Mouse (Mus musculus): ENCODE measurements around the gene Ccdc85c.
A peak's percentile ranks its signal among the peaks of the same experiment; 100 is the strongest.

The Ccdc85c gene

GRCm38 (mm10) chr12:108274661-108275507 is at the start of gene Ccdc85c:
Gene Ccdc85c, minus strand, starts transcription at chr12:108275425.
- DNase-seq (ENCODE audit: low spot score in 2 of 2), result peak in 1 of 2 experiments; percentile 69

GRCm38 (mm10) chr12:108320096-108320495 is 44.9 kb upstream of the Ccdc85c start:
- DNase-seq (ENCODE audit: low spot score in 2 of 2), result no peak

DNA sequence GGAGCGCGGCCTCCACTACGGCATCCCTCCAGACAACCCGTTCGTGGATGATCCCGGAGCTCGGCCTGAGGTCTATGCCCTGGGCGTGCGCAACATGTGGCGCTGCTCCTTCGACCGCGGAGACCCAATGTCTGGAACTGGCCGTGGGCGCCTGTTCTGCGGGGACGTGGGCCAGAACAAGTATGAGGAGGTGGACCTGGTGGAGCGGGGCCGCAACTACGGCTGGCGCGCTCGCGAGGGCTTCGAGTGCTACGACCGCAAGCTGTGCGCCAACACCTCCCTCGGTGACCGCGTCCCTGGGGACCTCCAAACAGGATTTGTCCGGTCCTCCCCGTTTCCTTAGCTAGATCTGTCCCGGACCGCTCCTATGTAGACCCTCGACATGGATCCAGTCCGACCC is 43.3 kb upstream of the Ccdc85c start:
- no peak for DNase-seq (ENCODE audit: low spot score in 2 of 2)

GRCm38 (mm10) chr12:108317826-108318430 is 42.7 kb upstream of the Ccdc85c start:
- no peak for DNase-seq (ENCODE audit: low spot score in 2 of 2)

- DNase-seq (ENCODE audit: low spot score in 2 of 2), result no peak
These were observed 42.0 kb upstream of the Ccdc85c start for GRCm38 (mm10) chr12:108317201-108317738.

DNA sequence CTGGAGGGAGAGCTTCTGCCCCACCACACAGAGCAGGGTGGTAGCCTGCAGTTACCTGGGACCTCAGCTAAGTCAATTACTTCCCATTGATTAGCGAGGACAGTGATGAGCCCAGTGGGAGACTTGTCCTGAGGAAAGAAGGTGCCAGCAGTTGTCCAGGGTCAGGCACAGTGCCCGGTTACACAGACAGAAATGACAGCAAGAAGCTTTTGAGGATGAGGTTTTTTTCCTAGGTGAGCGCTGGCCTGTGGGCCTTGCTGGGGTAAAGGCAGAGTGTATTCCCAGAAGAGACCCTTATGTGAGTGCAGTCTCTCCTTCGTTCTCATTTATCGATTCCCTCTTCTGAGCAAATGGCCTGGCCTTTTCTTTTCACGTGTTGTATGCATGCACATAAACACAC is 41.4 kb upstream of the Ccdc85c start:
- no peak for DNase-seq (ENCODE audit: low spot score in 2 of 2)

DNA sequence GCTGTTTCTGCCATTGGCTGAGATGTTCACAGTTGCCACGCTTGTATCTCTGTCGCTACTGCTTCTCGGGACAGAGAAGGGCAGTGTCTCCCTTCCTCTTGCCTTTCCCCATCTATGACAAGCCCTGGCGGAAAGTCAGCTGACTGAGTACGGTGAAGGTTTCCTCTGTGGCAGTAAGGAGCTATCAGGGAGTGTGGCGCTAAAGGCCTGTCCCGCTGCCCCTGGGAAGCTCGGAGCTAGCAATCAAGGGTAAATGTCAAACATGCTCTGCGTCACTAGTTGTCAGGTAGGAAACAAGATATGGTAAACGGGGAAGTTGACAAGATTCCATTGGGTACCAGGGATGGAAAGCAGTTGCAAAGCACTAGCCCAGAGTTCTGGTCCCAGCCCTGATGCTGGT is 40.6 kb upstream of the Ccdc85c start:
- DNase-seq (ENCODE audit: low spot score in 2 of 2), result no peak

DNA sequence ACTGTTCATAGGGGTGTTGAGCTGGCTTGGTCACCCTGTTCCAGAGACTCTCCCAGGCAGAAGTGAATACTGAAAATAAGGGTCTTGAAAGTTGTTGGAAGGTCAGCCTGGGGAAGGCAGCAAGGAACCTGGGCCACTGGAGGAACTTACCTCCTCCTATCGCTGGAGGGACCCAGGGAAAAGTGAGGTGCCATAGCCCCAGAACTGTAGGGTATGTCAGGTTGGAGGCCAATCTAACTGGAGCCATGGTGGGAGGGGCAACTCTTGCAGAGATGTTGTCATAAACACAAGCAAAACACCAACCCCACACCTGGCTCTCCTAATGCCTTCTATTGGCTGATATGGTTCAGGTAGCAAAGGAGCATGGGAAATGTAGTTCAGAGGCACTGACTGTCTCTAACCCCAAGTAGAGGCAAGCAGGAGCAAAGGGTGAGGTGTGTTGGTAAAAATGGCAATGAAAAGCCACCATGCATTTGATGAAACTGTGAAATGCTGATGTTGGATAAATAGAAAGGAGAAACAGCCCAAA is 38.1 kb upstream of the Ccdc85c start:
- no peak for DNase-seq (ENCODE audit: low spot score in 2 of 2)

DNA sequence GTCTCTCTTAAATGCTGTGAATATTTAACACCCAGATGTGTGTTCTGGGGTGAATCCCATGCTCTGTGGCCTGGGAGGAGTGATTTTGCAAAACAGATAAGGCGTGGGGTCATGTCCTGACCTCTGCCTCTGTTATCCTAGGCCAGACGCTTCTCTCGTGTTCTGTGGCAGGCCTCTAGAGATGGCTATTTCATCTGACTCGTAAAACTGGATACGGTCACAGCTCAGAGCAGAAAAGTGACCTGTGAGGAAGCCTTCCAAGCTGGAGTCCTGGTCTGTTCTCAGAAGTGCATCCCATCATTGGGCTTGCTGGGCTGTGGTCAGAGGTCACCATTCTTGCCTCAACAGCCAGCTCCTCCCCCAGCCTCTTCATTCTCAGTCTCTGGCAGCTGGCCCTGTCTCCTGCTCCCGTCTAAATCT is 37.2 kb upstream of the Ccdc85c start:
- no peak for DNase-seq (ENCODE audit: low spot score in 2 of 2)

GRCm38 (mm10) chr12:108311741-108312290 is 36.6 kb upstream of the Ccdc85c start:
- no peak for DNase-seq (ENCODE audit: low spot score in 2 of 2)

GRCm38 (mm10) chr12:108310456-108311027 is 35.3 kb upstream of the Ccdc85c start:
- no peak for DNase-seq (ENCODE audit: low spot score in 2 of 2)

DNA sequence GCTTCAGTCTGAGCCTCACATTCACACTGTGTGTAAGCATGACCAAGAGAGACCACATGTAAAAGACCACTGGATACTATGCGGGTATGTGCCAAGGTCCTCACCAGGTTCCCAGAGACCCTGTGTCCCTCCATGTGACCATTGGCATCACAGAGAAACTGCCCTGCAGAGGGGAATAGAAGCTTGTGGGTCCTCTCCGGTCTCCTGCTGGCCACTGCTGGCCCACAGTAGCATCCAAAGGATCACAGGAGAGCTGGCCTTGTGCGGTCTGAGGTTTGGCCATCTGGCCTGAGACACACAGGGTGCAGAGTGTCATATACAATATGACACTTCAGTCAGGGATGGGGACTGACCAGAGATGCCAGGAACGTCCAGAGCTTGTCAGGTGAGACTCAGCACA is 34.8 kb upstream of the Ccdc85c start:
- DNase-seq (ENCODE audit: low spot score in 2 of 2), result no peak

GRCm38 (mm10) chr12:108309116-108309794 is 34.0 kb upstream of the Ccdc85c start:
- DNase-seq (ENCODE audit: low spot score in 2 of 2), result no peak

GRCm38 (mm10) chr12:108308363-108308856 is 33.2 kb upstream of the Ccdc85c start:
- no peak for DNase-seq (ENCODE audit: low spot score in 2 of 2)

DNA sequence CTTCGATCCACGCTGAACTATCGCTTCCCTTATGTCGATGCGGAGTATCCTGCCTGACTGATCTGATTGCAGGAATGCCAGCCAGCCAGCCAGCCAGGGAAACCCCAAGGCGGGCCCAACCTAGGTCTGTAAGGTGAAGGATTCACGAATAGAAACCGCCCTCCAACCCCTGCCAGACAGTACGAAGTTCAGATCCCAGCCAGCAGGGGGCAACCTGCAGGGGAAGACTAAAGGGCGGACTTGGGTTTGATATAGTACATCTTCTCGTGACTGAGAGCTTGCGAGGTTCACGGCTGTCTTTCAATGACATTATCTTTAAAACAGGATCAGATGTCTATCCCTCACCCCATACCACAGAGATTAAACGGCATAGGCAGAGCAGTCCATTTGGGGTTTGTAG is 32.3 kb upstream of the Ccdc85c start:
- no peak for DNase-seq (ENCODE audit: low spot score in 2 of 2)

DNA sequence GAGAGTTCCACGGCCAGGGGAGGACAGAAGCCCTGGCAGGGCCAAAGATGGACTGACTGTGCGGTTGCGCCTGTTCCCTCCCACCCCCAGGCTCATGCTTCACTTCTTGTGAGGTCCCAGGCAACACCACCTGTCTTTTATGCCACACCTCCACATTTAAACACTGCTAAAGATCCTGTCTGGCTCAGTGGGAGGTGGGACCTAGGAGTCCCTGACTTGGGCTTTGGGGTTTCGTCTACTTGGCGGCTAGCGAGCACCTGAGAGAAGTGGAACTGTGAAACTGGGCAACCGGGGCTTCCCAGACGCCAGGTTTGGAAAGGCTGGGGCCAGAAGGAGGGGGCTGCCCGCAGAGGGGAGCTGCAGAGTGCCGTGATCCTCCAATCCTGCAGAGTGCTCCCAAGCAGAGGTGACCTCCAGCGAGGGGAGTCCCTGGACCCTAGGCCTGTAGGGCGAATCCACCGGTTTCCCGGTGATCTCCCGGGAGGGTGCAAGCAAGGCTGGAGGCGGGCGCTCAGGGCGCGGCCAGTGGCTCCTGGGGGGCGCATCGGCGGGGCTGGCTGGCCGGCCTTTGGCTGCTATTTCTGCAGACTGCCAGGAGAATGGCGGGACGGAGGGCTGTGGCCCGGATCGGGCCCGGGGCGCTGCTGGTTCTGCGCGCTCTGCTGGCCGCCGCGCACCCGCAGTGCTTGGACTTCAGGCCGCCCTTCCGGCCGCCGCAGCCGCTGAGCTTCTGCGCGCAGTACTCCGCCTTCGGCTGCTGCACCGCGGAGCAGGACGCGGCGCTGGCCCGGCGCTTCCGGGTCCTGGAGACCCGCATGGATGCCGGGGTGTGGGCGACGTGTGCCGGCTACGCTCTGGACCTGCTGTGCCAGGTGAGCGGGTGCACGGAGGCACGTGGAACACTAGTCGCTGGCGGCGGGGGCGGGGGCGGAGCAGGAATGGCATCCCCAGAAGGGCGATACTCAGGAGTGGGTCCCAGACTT is 30.9 kb upstream of the Ccdc85c start, which contains the start of gene Hhipl1:
Gene Hhipl1, plus strand, starts transcription at position 459 of the 983 bp plus-strand sequence.
- DNase-seq (ENCODE audit: low spot score in 2 of 2), result no peak

- DNase-seq (ENCODE audit: low spot score in 2 of 2), result no peak
These were observed 29.9 kb upstream of the Ccdc85c start for GRCm38 (mm10) chr12:108305172-108305571.

DNA sequence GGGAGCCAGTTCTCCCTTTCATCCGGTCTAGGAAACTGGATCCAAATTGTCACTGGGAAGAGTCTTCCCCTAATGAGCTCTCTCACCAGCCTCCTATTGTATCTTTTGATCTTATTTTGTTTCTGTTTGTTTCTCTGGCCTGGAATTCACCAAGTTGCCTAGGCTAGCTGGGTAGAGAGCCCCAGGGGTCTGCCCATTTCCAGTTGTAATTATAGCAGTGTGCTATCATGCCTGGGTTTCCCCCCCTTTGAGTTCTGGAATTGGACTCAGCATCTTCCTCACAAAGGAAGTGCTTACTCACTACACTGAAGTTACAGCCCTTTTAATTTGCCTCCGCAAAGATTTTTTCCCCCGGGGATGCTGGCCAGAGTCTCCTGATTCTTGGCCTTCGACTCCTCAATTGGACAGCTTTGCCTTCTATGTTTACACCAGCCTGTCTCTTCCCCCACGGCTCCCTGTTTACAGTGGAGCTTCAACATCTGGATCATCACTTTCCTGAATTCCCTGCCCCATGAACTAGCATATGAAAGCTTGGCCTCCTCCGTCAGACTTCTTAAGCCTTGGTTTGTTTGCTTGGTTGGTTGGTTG is 28.6 kb upstream of the Ccdc85c start:
- no peak for DNase-seq (ENCODE audit: low spot score in 2 of 2)

DNA sequence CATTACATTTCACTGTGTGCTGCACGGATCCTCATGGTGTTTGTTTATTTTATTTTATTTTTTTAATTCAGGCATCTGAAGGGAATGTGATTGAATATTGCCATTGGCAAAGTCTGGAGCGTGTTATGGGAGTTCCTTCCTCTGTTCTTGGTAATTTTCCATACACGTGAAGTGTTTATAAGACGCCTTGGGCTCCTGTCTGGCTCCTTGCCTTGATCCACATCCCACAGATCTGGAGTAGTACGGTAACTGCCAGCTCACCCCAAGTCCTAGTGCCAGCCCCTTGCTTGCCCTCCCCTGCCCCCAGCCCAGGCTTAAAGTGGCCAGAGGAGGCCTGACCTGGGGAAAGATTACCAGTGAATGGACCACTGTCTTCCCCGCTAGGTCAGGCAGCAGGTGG is 25.8 kb upstream of the Ccdc85c start:
- no peak for DNase-seq (ENCODE audit: low spot score in 2 of 2)

DNA sequence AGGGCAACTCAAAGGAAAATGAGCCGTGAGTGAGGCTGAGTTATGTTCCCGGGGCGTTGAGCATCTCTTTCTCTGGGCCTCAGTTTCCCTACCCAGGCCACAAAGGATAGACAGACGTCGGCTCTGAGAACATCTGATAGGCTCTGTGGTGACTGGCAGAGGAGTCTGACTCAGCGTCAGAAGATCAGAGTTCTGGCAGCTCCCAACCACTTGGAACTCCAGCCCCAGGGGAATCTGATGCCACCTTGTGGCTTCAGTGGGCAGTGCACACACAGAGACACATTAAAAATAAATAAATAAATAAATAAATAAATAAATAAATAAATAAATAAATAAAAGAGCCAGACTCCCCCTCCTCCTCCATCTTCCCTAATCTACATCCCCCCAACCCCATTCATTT is 21.8 kb upstream of the Ccdc85c start:
- no peak for DNase-seq (ENCODE audit: low spot score in 2 of 2)

All from spleen, postnatal 4 days (tissue).